Mouse (Mus musculus) frontal cortex, adult (tissue): ENCODE measurements around the gene Nrxn3.

Experiments
- ATAC-seq: cut with Nextera tagmentation; 2 replicates; pipeline ENCODE4 v1.9.2; 2017; ENCODE audit warnings: mild to moderate bottlenecking, moderate library complexity, mixed read lengths; ENCODE audit not compliant: low TSS enrichment

The Nrxn3 gene

DNA sequence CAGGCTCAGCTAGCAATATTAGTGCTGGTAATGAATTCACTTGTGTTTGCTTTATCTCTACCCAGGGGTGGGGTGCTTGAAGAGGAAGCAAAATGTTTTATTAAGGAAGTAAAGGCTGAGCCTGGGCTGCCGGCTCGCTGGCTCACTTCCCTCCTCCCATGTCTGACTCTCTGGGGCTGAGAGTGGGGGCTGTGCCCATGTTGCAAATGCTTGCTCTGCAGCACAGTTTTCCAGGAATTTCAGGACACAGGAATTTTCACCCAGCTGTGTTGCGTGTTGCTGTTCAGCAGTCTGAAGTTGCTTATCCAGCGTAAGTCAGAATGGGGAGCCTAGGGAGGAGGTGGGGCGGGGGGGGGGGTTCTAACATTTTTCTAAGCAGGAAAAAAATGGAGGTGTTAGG is 89.5 kb downstream of the Nrxn3 start:
- peak; percentile 74 for ATAC-seq

DNA sequence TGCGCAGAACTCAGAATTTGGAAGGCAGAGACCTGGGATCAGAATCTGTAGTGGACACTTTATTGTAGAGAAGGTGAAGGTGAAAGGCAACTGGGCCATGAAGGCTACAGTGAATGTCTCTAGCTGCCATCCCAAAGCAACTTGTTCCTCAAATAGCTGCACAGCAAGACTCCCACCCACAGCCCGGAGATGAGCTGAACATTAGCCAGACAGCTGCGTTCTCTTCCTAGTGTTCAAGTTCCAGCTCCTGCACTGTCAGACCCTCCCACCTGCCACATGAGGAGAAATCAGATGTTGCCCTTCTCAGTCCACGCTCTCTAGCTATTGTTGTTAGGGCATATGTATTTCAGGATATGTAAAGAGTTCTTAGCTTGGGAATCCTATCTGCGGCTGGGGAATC is 94.2 kb downstream of the Nrxn3 start:
- ATAC-seq = 0 out of 2 replicates have a peak, but pooled peaks have one; percentile 24

DNA sequence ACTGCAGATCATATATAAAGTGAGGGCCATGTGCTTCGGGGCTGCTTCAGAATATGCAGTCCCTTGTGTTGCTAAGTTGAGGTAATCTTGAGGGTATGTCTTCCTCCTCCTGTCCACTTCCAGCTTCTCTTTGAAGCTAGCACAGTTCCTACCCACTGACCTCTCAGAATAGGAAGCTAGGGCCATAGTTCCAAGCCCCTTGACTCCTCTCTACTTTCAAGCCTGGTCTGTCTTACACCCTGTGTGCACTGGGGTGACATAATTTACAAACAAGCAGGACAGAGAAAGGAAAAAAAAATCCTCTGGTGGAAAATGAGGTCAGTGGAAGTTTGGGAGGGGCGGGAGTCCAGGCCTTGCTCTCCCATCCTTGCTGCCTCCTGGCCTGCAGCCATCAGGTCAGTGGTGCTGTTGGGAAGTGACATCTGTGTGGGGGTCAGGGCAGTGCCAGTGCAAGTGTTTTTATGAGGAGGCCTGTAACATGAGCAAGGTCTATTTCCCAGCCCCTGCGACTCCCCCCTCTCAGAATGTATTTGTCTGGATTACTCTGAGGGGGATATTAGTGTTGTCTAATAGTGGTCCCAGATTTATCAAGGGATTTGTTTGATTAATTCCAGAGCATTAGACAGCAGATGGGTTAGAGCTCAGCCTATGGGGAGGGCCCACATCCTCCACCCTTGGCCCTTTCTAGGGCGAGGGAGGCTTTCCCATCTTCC is 96.1 kb downstream of the Nrxn3 start:
- ATAC-seq = no peak

- ATAC-seq = no peak
Measured at GRCm38 (mm10) chr12:88819335-88819709, 96.6 kb downstream of the Nrxn3 start.

DNA sequence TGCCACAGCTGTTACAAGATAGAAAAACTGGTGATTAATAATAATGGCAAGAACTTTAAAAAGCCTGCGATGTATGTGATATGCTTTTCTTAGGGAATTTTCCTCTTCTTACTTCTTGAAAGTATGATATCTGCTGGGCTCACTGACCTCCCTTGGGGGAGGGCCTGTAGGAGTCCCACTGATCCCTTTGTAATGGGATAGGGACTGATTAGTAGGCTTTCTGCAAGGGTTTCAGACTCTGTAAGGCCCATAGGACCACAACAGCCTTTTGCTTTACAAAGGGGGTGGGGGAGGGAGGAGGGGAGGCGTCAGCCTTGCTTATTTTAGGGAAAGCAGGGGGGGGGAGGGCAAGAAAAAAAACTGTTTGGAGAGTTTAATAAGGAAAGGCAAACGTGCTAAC is 97.5 kb downstream of the Nrxn3 start:
- no peak for ATAC-seq

- peak; percentile 66; the same call in 1 of the 2 replicates for ATAC-seq
Measured at GRCm38 (mm10) chr12:88830851-88831250, 108.2 kb downstream of the Nrxn3 start.

DNA sequence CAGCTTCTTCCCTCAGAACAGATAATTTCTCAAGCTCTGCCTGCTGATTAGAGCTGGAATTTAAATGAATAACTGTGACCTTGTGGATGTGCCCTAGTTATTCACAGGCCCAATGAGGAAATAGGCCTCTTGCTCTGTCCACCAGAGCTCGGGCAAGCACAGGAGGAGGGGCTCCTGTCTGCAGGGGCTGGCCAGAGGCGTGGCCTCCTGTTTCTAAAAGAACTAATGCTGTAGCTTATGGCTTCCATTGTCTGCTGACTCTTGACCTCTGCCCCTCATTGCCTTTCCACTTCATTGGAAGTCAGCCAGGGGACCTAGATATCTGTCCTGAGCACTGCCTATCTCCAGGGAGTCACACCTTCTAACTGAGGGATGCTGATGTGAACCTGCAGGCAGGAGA is 113.1 kb downstream of the Nrxn3 start:
- no peak for ATAC-seq

GRCm38 (mm10) chr12:88839724-88840123 is 117.0 kb downstream of the Nrxn3 start:
- no peak for ATAC-seq

DNA sequence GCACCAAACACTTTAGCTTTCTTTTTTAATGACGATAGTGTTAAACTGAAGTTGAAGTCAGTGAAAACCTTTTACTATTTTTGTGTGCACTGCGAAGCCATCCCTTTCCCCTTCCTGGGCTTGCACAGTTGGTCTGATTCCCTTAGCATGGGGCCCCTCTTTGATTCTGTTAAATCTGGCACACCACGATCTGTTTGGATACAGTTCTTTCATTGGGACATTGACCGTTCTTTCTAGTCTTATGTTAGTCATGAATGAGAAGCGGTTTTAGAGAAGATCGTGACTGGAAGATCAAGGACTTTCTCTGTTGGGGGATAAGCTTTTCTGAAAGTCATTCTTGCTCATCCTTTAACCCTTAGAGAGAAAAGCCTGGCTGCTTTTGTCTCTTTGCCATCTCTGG is 118.7 kb downstream of the Nrxn3 start:
- no peak for ATAC-seq

- ATAC-seq = peak; percentile 50; the same call in 1 of the 2 replicates
Measured at GRCm38 (mm10) chr12:88850400-88851179, 127.9 kb downstream of the Nrxn3 start.

GRCm38 (mm10) chr12:88854039-88854438 is 131.4 kb downstream of the Nrxn3 start:
- no peak for ATAC-seq

DNA sequence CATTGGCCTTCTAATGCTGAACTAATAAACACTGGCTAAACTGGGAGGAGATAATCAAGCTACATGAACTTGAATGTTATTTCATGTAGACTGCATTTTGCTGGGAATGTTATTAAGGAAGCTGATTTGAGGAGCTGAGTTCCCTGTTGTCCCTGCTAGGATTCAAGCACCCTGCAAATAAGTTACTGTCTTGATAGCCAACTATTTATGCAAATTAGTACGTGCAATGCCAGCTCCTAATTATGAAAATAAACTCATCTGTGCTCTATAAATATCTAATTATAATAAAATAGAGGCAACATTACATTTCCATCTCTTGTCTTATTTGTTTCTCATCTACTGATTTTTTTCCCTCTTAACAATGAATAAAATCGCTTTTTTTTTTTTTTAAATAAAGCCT is 135.0 kb downstream of the Nrxn3 start:
- no peak for ATAC-seq

GRCm38 (mm10) chr12:88859456-88860345 is 137.0 kb downstream of the Nrxn3 start:
- ATAC-seq = no peak

DNA sequence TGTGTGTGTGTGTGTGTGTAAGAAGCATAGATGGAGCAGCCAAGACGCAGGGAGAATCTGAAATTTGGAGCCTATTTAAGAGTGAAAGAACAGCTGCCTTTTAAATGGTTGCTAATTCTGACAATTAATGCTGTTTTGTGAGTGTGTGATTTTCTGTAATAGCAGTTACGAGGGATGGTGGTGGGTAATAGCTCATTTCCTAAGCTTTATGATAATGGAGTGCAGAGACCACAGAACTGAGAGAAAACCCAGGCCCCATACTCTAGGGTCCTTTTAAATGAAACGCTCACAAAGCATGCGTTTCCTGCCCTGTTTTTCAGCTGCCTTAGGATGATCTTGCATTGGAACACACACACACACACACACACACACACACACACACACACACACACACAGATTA is 137.7 kb downstream of the Nrxn3 start:
- no peak for ATAC-seq

DNA sequence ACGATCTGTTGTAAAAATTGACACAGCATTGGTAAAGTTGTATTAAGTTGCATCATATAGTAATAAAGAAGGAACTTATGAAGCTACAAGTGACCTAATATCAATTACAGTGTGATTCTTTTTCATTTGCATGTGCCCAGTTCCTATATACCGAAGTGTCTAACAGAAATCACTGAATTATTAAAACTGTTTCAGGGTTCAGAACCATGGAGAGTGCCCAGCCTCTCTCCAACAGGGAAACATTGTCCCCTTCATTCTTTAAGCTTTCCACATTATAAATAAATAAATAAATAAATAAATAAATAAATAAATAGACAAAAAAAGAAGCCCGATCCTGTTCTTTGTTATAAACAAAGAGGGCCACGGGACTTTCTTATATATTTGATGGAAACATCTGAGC is 140.4 kb downstream of the Nrxn3 start:
- ATAC-seq = no peak

- no peak for ATAC-seq
Measured at GRCm38 (mm10) chr12:88868288-88868687, 145.6 kb downstream of the Nrxn3 start.

DNA sequence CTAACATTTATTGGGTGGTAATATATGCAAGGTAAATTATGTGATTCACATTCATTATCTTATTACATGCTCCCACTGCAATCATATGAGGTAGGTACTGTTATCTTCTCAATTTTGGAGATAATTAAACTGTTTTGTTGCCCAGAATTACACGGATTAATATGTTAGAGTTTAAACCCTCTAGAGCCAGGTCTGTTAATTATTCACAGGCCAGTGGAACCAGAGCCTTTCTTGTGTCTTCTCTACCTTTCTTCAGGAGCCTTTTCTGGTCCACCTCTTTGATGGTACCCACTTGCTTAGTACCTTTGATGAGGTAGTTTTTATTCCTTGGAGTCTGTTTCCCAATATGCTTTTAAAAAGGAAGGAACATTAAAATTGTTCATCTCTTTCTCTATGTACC is 174.7 kb downstream of the Nrxn3 start:
- ATAC-seq = no peak

GRCm38 (mm10) chr12:88900014-88900727 is 177.5 kb downstream of the Nrxn3 start:
- ATAC-seq = no peak

GRCm38 (mm10) chr12:88900728-88901080 is 178.0 kb downstream of the Nrxn3 start:
- no peak for ATAC-seq

GRCm38 (mm10) chr12:88910761-88911160 is 188.1 kb downstream of the Nrxn3 start:
- peak; percentile 58 for ATAC-seq

- no peak for ATAC-seq
Measured at GRCm38 (mm10) chr12:88916752-88917151, 194.1 kb downstream of the Nrxn3 start.

DNA sequence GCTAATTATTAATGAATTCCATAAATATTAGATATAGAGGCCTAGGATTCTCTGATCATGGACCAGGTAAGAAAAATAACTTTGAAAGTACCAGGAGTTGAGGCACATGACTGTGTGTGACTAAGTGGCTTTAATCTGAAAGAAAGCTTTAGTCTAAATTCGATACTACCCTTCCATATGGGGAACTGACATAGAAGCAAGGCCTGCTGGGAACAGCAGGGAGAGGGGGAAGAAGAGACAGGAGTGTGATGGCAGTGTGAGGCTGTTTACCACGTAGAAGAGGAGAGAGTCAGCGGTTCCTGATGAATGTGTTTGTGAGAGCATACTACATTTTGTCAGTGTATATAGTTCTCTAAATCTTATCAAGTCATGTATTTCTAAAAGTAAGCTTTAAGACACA is 202.2 kb downstream of the Nrxn3 start:
- peak; percentile 39 for ATAC-seq
